Mouse (Mus musculus): Measurements from ENCODE around the gene Ncam1.

DNA sequence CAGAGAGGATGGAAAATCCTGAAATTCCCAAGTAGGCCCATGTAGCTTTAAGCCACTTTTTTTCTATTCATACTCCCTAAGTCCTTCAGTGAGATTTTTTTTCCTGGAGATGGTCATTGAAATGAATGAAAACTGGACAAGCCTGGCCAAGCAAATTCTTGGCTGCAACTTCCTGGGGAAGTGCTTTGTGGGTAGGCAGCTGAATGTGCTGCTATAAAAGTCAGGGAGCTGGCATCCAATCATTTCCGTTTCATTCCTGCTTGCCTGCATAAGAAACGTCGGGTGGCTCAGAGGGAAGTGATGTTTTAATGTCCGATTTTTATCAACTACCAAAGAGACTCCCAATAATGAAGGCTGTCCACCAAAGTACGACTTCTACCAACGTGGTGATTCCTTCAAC, 61.6 kb downstream of the Ncam1 start:
- TF ChIP-seq POLR2A (IDR thresholded peaks at IDR 0.05; ENCODE audit: insufficient read depth, low read length) = no peak
- TF ChIP-seq EP300 (IDR thresholded peaks at IDR 0.05; ENCODE audit: insufficient read depth, low read depth, low read length) = no peak
- no peak for TF ChIP-seq CTCF (IDR thresholded peaks at IDR 0.05; ENCODE audit: low read depth, low read length)
